Mouse (Mus musculus) G1E (cell line): Measurements from ENCODE around the gene Edar.

Experiments used
- CTCF ChIP-seq: IDR thresholded peaks from 2 replicates; pipeline ENCODE4 v1.5.1; 2012; ENCODE audit warnings: low read depth, low read length, inconsistent platforms, mixed read lengths
- GATA1 ChIP-seq: IDR thresholded peaks from 2 replicates; pipeline ENCODE4 v1.6.1; 2012; ENCODE audit warnings: borderline replicate concordance, low read length, inconsistent platforms, mixed read lengths
- TAL1 ChIP-seq: conservative IDR thresholded peaks from 2 replicates; pipeline ENCODE4 v1.6.1; 2012; ENCODE audit warnings: low read depth, low read length, inconsistent platforms, mixed read lengths

- no peak for TF ChIP-seq CTCF
- TF ChIP-seq GATA1: no peak
- TF ChIP-seq TAL1: no peak
These were observed 25.1 kb upstream of the Edar start for GRCm38 (mm10) chr10:58700578-58700977.
